14 mouse cellular contexts compared by ENCODE assay signal in the genomic region with DNA sequence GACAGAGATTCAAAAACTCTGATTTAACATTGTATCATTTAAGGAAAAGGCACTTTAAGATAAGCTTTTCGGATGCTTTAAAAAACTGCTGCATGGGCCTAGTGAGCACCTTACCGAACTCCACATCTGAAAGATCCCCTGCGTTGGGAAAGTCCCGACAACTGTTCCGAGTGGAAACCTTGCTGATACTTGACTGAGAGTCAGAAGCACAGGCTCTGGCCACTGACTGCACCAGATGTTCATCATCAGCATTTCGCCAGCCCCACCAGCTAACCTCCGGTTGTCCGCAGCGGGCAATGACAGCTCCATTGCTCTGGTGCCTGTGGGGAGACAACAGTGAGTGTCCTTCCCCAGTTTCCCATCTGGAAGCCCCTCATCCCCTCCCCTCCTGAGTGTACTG. TPM values are rescaled to one million over a fixed set of nuclear protein-coding genes. Genes with fewer than 3 reads are reported as not detected.
"Had no signal": no experiment of that assay in that cellular context is flagged by ENCODE, and none has a peak within 500 bp of the region (broad histone marks: within the 10 kb centered on the region; RNA-seq: fewer than 3 reads in every experiment).

No protein-coding gene starts in this region.

- H3K9me3 ChIP-seq: limb, embryonic 12.5 days; liver, embryonic 13.5 days; midbrain, embryonic 13.5 days; stomach, embryonic 15.5 days had no signal

- H3K27ac ChIP-seq: kidney, postnatal 0 days; limb, embryonic 12.5 days; liver, embryonic 13.5 days; midbrain, embryonic 13.5 days; stomach, embryonic 15.5 days had no signal

- ATAC-seq: intestine, postnatal 0 days; liver, postnatal 0 days; midbrain, embryonic 13.5 days had no signal

- H3K27me3 ChIP-seq: limb, embryonic 12.5 days; liver, embryonic 13.5 days; midbrain, embryonic 13.5 days; stomach, embryonic 15.5 days had no signal

- H3K9ac ChIP-seq: limb, embryonic 12.5 days; liver, embryonic 13.5 days; liver, postnatal 0 days; midbrain, embryonic 13.5 days; stomach, embryonic 15.5 days had no signal

- DNase-seq: layer of hippocampus, adult 9-11 months; liver; liver, embryonic 13.5 days; liver, postnatal 0 days; thymus, adult 2 months; thymus, postnatal 25 days had no signal

- H3K4me2 ChIP-seq: limb, embryonic 12.5 days; liver, embryonic 13.5 days; midbrain, embryonic 13.5 days; stomach, embryonic 15.5 days had no signal

- H3K4me1 ChIP-seq: limb, embryonic 12.5 days; liver, embryonic 13.5 days; midbrain, embryonic 13.5 days; stomach, embryonic 15.5 days had no signal

- H3K4me3 ChIP-seq: limb, embryonic 12.5 days; liver, embryonic 13.5 days; midbrain, embryonic 13.5 days; stomach, embryonic 15.5 days had no signal

RNA-seq across cellular contexts. Expression of a gene that starts 57.9 kb away (rescaled TPM):
- total RNA-seq: layer of hippocampus, adult 18-20 months; left cerebral cortex, postnatal 36 days; midbrain, postnatal 0 days had no signal
- polyA plus RNA-seq: midbrain, embryonic 13.5 days had no signal
